Mouse (Mus musculus): ENCODE measurements around the gene Hinfp. TPM values are rescaled to one million over a fixed set of nuclear protein-coding genes. Genes with fewer than 3 reads are reported as not detected.

The Hinfp gene
- polyA plus RNA-seq, 1 experiment from 2014 or later = 15.3 TPM

Small RNA genes within 50 kb of the gene (microRNA-seq; reads per million reads assigned to microRNA genes)
- 0.34 reads per million for gene Gm44335 (ENCODE audit: borderline number of aligned reads)

Other genes with a start within 250 kb of the Hinfp start
- gene Usp2, start 238.7 kb downstream of the Hinfp start, polyA plus RNA-seq (2014; fragmentation: Nextera tagmentation; extraction: Ambion mirVana) = 51.3 and 53.8 TPM in 2 replicates
- 0.16 TPM in 1 of 2 replicates, not detected in the other for gene Mfrp, start 203.9 kb downstream of the Hinfp start, polyA plus RNA-seq (2014; fragmentation: Nextera tagmentation; extraction: Ambion mirVana)
- gene C1qtnf5, start 198.4 kb downstream of the Hinfp start, polyA plus RNA-seq (2014; fragmentation: Nextera tagmentation; extraction: Ambion mirVana) = 0.43 and 1.2 TPM in 2 replicates
- gene Gm49380, start 192.2 kb downstream of the Hinfp start, polyA plus RNA-seq (2014; fragmentation: Nextera tagmentation; extraction: Ambion mirVana) = 0.28 TPM in 1 of 2 replicates, not detected in the other
- gene Rnf26, start 192.2 kb downstream of the Hinfp start, polyA plus RNA-seq (2014; fragmentation: Nextera tagmentation; extraction: Ambion mirVana) = 35.2 and 38.2 TPM in 2 replicates
- gene Mcam, start 171.2 kb downstream of the Hinfp start, polyA plus RNA-seq (2014; fragmentation: Nextera tagmentation; extraction: Ambion mirVana) = 86.2 and 105 TPM in 2 replicates
- 12.6 and 14.8 TPM in 2 replicates for gene Cbl, start 71.6 kb downstream of the Hinfp start, polyA plus RNA-seq (2014; fragmentation: Nextera tagmentation; extraction: Ambion mirVana)
- gene Ccdc153, start 65.0 kb downstream of the Hinfp start, polyA plus RNA-seq (2014; fragmentation: Nextera tagmentation; extraction: Ambion mirVana) = not detected in 2 replicates
- not detected in 2 replicates for gene Pdzd3, start 54.2 kb downstream of the Hinfp start, polyA plus RNA-seq (2014; fragmentation: Nextera tagmentation; extraction: Ambion mirVana)
- 3.6 and 4.9 TPM in 2 replicates for gene Nlrx1, start 37.1 kb downstream of the Hinfp start, polyA plus RNA-seq (2014; fragmentation: Nextera tagmentation; extraction: Ambion mirVana)
- 2.7 and 3.3 TPM in 2 replicates for gene Abcg4, start 17.1 kb downstream of the Hinfp start, polyA plus RNA-seq (2014; fragmentation: Nextera tagmentation; extraction: Ambion mirVana)
- 4.7 and 7.1 TPM in 2 replicates for gene C2cd2l, start 14.6 kb upstream of the Hinfp start, polyA plus RNA-seq (2014; fragmentation: Nextera tagmentation; extraction: Ambion mirVana)
- 40.2 and 46.3 TPM in 2 replicates for gene Dpagt1, start 20.3 kb upstream of the Hinfp start, polyA plus RNA-seq (2014; fragmentation: Nextera tagmentation; extraction: Ambion mirVana)
- gene H2afx, start 29.0 kb upstream of the Hinfp start, polyA plus RNA-seq (2014; fragmentation: Nextera tagmentation; extraction: Ambion mirVana) = 199 and 232 TPM in 2 replicates
- gene Hmbs, start 38.6 kb upstream of the Hinfp start, polyA plus RNA-seq (2014; fragmentation: Nextera tagmentation; extraction: Ambion mirVana) = 258 and 291 TPM in 2 replicates
- 15.1 and 19.8 TPM in 2 replicates for gene Vps11, start 56.0 kb upstream of the Hinfp start, polyA plus RNA-seq (2014; fragmentation: Nextera tagmentation; extraction: Ambion mirVana)
- gene Hyou1, start 73.8 kb upstream of the Hinfp start, polyA plus RNA-seq (2014; fragmentation: Nextera tagmentation; extraction: Ambion mirVana) = 18.2 and 19.4 TPM in 2 replicates
- gene Slc37a4, start 91.2 kb upstream of the Hinfp start, polyA plus RNA-seq (2014; fragmentation: Nextera tagmentation; extraction: Ambion mirVana) = 31.1 and 31.5 TPM in 2 replicates
- 1,538 and 1,582 TPM in 2 replicates for gene Rps25, start 101.5 kb upstream of the Hinfp start, polyA plus RNA-seq (2014; fragmentation: Nextera tagmentation; extraction: Ambion mirVana)
- 76.8 and 79.1 TPM in 2 replicates for gene Trappc4, start 101.9 kb upstream of the Hinfp start, polyA plus RNA-seq (2014; fragmentation: Nextera tagmentation; extraction: Ambion mirVana)
- 21.8 and 25.4 TPM in 2 replicates for gene Ccdc84, start 112.9 kb upstream of the Hinfp start, polyA plus RNA-seq (2014; fragmentation: Nextera tagmentation; extraction: Ambion mirVana)
- gene Foxr1, start 135.5 kb upstream of the Hinfp start, polyA plus RNA-seq (2014; fragmentation: Nextera tagmentation; extraction: Ambion mirVana) = not detected in 2 replicates
- 0.14 TPM in 1 of 2 replicates, not detected in the other for gene Upk2, start 149.3 kb upstream of the Hinfp start, polyA plus RNA-seq (2014; fragmentation: Nextera tagmentation; extraction: Ambion mirVana)
- 8.7 and 9.3 TPM in 2 replicates for gene Bcl9l, start 177.2 kb upstream of the Hinfp start, polyA plus RNA-seq (2014; fragmentation: Nextera tagmentation; extraction: Ambion mirVana)